Mouse (Mus musculus) A20 (cell line): Measurements from ENCODE around the gene Itga6.
"Not testable (repeated sequence)": the region's sequence is repeated elsewhere in the genome, so short reads cannot be mapped to it uniquely, and the experiment has no call there.

ENCODE experiments used
- DNase-seq: peaks from one replicate; pipeline ENCODE4 v3.0.0-alpha.2; 2011; ENCODE audit warnings: low read depth, low spot score

The Itga6 gene

DNA sequence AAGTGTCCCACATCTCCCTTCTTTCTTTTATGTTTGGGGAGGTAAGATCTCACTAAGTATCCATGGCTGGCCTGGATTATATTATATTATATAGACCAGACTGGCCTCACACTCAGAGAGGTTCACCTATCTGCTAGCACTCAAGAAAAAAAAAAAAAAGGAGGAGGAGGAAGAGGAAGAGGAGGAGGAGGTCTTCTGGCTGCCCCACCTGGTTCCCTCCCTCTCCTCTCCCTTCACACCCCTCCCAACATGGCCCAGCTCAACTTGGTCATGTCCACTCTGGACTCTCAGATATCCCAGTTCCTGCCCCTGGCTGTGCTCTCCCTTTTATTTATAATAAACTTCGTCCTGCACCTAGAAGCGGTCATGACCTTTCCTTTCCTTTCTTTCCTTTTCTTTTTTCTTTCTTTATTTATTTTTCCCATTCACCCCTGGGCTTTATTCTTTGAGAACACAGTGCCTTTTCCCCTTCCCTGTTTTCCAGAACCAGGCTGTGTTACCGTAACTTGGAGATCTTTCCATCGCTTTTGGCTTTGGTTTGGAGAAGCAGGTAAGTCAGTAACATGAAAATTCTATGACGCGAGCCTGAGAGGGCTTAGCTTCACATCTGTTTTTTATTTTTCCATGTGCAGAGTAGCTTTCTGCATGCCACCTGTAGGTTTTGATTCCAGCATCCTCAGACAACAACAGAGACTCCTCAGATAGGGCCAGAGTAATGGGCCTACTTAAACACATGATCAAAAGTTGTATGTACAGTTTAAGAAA lies at the start of gene Itga6:
Gene Itga6, plus strand, starts transcription at position 7 of the 765 bp plus-strand sequence.
- no peak for DNase-seq

DNA sequence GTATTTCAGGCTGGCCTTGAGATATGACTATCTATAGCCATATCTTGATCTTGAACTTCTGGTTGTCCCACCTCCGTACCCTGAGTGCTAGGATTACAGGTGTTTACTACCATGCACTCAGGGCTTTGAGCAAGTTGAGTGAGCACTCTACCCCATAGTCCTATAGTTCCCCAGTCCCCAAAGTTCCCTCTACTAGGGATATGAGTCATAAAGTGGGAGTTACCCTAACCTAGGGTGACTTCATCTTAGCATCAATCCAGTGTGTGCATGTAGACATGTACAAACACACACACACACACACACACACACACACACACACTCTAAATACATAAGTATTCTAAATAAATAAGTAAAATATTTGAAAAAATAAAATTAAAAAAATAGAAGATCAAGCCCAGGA lies 48.6 kb upstream of the Itga6 start:
- no peak for DNase-seq

GRCm38 (mm10) chr2:71697408-71698336 lies 47.7 kb upstream of the Itga6 start:
- DNase-seq: no peak

- peak; percentile 56 for DNase-seq
Measured at GRCm38 (mm10) chr2:71698366-71698765, 47.0 kb upstream of the Itga6 start.

DNA sequence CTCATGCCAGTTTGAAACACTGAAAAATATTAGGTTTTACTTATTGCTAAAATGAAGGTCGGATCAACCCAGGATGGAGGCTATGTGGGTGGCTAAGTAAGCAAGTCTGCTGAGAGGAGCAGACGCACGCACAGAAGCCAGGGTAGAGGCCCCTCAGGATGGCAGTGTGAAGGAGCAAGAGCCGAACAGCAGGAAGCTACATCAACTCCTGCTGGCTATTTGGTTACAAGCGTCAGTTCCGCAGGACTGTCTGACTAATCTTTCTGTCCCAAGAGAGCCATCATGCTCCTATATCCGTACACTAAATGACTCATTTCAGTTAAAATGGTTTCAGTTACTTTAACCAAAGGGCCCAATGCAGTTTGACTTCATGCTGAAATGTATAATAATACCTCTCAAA lies 46.5 kb upstream of the Itga6 start:
- peak; percentile 58 for DNase-seq

DNA sequence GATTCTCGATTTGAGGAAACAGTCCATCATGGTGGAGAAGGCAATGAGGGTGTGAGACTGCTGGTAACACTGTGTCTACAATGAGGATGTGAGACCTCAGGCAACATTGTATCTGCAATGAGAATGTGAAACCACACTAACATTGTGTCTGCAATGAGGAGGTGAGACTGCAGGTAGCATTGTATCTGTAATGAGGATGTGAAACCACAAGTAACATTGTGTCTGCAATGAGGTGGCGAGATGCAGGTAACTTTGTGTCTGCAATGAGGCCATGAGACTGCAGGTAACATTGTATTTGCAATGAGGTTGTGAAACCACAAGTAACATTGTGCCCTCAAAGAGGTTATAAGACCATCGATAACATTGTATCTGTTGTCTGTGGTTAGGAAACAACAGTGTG lies 44.1 kb upstream of the Itga6 start:
- peak; percentile 83 for DNase-seq

DNA sequence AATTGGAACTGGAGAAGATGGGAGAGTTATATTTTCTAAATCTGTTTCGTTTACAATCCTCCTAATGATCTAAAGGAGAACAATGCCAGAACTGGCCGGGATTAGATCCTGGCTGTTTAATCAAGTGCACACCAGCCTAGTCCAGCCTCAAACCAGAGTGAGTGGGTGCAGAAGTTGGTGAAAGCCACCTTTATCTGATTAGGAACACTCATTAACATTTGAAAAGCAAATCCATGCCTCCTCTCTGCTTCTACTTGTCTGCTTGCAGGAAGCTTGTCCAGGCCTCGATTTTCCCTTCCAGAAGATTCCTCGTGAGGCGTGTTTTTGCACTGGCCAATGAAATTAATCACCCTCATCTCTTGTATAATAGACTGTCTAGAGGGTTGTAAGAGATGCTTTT lies 41.1 kb upstream of the Itga6 start:
- DNase-seq: no peak

DNA sequence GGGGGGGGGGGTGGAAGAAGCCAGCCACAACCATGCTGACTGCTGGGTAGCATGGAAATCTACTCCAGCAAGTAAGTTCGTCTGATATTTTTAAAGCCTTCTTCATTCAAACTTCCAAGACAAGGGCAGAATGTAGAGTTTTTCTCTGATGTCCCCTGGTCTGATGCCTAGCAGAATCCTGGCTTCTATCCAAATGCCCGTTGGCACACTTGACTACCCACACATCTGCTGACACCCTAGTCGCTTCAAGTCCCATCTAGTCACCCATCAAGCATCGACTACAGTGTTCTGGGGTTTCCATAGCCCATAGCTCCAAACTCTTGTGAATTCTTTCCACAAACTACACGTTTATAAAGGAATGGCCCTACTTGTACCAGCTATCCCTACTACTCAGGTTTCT lies 36.5 kb upstream of the Itga6 start:
- DNase-seq: no peak

- no peak for DNase-seq
Measured at GRCm38 (mm10) chr2:71711640-71712039, 33.8 kb upstream of the Itga6 start.

DNA sequence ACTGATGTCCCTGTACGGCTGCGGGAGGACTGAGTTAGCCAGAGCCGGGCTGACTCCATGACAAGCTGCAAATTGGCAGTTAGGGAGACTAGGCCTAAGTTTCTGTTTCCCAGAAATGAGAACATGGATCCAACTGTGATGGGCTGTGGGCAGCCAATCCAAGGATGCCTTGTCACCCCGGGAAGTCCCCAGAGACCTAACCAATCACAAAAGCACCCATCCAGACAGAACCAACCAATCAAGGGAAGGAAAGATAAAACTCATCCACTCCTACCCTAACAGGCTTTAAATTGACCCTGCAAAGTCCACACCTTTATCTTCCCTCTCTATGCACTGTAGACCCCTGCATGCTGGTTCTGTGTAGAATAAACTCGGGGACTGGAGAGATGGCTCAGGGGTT lies 31.0 kb upstream of the Itga6 start:
- no peak for DNase-seq

DNA sequence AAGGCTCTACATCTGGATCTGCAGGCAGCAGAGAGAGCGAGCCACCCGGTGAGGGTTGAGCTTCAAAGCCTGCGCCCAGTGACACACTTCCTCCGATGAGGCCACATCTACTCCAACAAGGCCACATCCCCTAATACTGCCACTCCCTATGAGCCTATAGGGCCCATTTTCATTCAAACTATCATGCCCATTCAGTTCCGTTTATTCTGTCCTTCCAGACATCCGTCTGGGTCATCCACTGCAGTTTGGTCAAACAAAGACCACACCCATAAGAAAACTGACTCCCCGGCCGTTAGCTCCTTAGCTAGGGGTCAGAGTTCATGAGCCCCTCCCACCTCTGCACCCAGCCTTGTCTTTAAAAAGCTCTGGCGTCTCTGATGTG lies 26.4 kb upstream of the Itga6 start:
- no peak for DNase-seq

DNA sequence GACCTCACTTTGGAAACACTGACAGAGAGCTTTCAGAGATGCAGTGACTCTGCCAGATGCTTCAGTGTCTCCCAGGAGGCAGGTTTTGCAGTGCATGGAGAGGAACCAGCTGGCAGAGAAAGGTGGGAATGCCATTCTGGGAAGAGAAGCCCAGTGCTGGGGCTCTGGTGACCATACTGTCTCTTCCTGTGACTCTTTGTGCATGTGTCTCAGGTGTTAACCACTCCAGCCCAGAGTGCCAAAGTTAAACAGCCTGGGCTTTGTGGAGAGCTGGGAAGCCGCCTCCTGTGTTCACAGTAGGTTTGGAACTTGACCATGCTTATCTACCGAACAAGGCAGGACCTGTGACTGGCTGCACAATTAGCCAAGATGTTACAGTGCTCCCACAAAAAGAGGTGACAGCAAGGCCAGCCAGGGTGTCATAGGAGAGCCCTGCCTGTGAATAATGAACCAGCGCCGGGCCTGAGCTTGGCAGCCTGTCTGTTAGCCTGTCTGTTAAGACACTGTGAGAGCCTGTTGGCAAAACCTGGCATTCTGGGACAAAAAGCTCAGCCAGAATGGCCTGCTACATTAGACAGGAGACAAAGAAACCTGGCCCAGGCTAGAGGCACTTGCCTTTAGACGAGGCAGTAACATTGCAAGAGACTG lies 25.9 kb upstream of the Itga6 start:
- no peak for DNase-seq

DNA sequence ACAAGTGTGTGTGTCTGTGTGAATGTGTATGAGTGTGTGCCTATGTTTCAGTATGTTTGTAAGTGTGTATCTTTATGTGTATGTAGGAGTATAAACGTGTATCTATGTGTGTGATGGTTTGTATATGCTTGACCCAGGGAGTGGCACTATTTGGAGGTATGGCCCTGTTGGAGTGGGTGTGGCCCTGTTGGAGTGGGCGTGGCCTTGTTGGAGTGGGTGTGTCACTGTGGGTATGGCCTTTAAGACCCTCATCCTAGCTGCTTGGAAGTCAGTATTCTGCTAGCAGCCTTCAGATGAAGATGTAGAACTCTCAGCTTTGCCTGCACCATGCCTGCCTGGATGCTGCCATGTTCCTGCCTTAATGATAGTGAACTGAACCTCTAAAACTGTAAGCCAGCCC lies 24.9 kb upstream of the Itga6 start:
- DNase-seq: not testable (repeated sequence)

GRCm38 (mm10) chr2:71722913-71723312 lies 22.5 kb upstream of the Itga6 start:
- no peak for DNase-seq

- DNase-seq: no peak
Measured at GRCm38 (mm10) chr2:71723623-71724022, 21.8 kb upstream of the Itga6 start.

- no peak for DNase-seq
Measured at GRCm38 (mm10) chr2:71724028-71724427, 21.4 kb upstream of the Itga6 start.

DNA sequence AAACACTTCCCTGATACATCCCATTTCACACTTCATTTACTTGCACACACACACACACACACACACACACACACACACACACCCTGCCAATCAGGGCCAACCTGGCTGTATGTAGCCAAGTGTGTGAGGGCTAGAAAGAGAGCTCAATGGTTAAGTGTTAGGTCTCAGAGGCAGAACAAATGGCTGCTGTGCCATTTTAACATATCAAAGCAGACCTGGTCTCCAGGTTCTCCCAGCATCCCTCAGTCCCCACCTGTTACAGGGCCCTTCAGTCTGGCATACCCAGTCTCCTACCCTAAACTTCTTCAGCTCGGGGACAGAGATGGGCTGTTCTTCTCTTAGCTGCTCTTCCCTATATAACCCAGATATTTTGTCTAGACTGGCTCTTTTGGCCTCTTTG lies 20.0 kb upstream of the Itga6 start:
- no peak for DNase-seq

- DNase-seq: no peak
Measured at GRCm38 (mm10) chr2:71726883-71727676, 18.3 kb upstream of the Itga6 start.

DNA sequence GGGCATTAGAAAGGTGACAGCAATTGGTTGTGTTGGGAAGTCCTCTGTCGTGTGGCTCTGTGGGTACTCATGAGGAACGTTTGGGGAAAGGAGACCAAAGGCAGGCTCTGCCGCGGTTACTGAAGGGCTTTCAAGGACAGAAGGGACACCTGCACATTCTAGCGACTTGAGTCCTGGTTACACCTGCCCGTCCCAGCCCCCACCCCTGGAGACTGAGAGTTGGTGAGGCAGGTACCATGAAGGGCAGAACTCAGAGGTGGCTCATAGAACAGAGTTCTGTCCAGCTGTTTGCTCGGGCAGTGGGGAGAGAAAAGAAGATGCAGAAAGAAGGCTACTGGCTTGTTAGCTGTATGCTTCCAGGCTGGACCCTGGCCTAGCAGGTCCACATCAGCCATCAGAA lies 17.1 kb upstream of the Itga6 start:
- DNase-seq: peak; percentile 20

DNA sequence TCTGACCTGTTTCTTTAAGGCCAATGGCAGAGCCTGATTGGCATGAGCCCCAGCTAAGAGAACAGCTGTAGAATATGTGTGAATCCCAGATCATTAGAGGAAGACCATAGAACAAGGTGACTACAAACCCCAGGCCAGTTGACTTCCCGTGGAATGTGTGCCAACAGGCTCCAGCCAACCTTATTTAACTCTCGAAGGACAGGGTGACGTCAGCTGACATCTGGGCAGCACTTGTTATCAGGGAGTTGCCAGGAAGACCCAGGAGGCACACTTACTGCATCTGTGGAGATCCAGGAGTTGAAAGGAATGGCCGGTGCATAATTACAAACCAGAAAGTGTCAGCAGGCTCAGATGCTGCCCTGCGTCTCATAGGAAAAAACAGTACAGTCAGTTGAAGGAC lies 16.6 kb upstream of the Itga6 start:
- DNase-seq: no peak
